Mouse (Mus musculus): ENCODE measurements at regions not wholly inside any gene's neighbourhood (a gene's known extent, or its start where the extent isn't known, plus 50 kb on each side); places are given as distances from the start of the nearest gene placed in this dataset.
A peak's percentile ranks its signal among the peaks of the same experiment; 100 is the strongest.
"Not testable (repeated sequence)": the region's sequence is repeated elsewhere in the genome, so short reads cannot be mapped to it uniquely, and the experiment has no call there.

DNA sequence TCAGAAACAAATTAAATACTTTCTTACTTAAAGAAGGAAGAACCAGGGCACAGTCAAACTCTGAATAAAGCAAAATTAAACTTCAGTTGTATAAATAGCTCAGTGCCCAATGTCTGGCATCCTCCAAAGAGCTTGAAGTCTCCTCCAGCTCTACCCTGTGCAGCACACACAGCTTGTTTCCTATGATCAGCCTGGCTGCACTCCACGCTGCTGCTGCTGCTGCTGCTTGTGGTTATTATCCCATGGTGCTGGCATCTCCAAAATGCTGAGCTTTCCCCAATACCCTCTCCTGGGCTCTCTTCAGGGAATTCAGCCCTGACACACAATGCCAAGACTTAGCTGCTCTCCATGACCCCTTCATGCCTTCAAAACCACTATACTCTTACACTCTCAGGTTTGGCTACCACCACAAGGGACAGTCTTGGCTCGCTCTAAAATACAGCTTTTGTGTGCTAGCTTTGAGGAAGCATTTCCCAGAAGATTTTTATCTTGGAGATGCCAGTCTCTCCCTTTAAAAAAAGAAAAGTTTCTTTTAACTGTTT lies 121.0 kb downstream of the Rab10 start:
- not testable (repeated sequence) for DNase-seq (ENCODE audit: low read depth, low spot score)

DNA sequence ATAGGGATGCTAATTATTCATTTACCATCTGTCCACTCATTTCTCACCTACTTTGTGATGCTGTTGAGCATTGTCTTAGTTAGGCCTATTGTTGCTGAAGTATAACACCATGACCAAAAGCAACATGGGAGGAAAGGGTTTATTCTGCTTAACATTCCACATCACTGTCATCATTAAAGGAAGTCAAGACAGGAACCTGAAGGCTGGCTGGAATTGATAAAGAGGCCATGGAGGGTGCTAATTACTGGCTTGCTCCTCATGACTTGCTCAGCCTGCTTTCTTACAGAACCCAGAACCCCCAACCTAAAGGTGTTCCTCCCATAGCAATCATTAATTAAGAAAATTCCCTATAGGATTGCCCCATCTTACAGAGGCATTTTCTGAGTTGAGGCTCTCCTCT lies 121.6 kb downstream of the Rab10 start:
- DNase-seq (ENCODE audit: low read depth, low spot score): no peak

DNA sequence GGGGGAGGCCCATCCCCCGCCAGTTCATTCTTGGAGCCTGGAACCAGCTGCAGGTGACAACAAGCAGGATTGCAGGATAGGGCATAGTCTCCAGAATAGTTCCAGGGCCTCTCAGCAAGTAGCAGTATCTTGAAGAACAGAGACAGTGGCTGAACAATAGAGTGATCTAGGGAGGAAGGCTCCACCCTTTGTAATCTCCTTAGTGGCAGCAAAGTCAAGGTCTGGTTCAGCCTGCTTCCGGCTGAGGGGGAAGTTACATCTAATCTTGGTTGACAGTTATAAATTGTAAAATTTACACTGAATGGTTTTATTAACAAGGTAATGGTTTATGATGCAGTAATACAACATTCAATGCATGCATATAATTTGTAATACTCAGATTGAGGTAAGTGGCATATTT lies 136.4 kb downstream of the Rab10 start:
- no peak for DNase-seq (ENCODE audit: low read depth, low spot score)

DNA sequence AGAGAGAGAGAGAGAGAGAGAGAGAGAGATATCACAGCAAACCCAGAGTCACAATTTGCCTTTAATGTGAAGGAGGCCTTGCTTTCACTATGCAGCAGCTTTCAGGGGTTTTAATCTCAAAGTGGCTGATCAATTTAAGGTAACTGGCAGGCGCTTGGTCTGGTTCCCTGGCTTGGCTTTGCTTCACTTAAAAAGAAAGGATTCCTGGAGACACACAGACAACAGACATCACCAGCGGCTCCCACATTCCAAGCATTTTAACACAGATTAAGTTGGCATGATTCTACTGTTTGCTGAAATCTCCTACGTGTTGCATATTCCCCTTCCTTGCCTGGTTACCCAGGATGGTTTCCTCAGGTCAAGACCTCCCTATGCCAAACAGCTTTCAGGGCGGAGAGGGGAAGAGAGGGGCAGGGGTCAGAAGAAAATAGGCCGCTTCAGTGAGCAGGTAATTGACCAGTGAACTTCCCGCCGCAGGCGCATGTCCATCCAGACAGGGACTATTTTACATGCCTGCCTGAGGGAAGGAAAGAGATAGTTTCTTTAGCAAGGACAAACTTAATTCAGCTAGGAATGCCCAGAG lies 140.0 kb downstream of the Rab10 start:
- DNase-seq (ENCODE audit: low read depth, low spot score): not testable (repeated sequence)

DNA sequence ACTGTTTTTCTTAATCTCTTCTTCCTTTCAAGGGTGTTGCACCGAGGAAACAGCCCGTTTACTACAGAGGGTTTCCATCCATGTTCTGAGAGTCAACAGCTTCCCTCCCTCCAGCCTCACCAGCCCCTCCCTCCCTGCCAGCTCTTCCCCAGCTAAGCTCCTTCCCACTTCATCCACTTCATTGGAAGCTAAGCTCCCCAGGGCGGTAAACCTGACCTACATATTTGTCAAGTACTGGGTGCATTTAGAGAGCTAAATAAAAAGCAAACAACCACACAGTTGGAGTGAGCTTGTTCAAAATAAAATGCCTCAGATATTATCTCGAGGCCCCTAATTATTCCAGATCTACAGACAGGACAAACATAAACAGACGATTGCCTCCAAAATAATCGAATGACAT lies 148.1 kb downstream of the Rab10 start:
- not testable (repeated sequence) for DNase-seq (ENCODE audit: low read depth, low spot score)

DNA sequence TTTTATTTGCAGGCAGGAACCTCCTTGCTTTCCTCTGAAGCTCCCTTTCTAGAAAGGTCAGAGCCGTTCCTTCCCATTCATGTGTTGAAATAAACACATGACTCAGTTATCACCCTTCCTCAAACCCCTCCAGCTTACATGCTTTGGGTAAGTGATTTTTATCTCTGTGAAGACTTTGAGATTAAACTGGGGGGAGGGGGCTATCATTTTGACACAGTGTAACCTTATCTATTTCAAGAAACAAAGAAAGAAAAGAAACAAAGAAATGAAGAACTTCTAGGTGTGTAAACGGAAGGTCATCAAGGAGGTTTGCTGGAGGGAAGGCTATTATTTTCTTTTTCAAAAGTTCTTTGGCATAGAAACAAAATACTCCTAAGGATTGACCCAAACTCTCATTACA lies 151.0 kb downstream of the Rab10 start:
- DNase-seq (ENCODE audit: low read depth, low spot score): not testable (repeated sequence)

DNA sequence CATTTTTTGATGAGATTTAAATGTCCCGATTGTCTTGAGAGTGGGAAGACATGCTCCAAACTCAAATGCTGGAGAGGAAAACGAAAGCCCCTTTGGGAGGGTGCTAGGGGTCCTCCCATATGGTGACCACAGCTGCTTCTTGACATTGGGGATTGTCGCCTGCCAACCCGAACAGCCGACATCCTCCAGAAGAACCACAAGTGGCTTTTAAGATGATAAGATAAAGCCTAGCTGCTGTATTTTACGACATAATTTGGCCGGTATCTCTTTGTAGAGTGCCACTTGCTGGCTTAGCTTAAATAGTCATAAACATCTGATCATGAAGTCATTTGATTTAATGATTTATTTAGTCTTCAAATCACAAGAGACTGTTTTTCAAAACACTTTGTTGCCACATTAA lies 156.1 kb downstream of the Rab10 start:
- not testable (repeated sequence) for DNase-seq (ENCODE audit: low read depth, low spot score)

DNA sequence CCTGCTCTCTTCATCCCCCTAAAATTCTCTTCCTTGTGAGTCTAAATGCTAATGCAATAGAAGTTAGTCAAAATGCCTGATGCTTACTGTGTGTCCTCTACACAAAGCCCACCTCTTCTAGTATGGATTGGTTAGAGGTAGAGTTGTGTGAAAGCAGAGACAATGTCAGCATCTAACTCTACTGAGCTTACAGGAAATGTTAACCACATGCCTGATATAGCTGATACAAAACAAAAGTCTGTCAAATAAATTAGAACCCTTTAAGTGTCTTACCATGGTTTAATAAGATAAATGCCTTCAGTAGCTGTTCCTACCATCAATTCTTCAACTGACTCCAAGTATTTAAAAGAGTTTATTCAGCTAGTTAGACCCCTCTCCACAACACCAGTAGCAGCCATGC lies 177.2 kb downstream of the Rab10 start:
- DNase-seq (ENCODE audit: low read depth, low spot score): not testable (repeated sequence)

DNA sequence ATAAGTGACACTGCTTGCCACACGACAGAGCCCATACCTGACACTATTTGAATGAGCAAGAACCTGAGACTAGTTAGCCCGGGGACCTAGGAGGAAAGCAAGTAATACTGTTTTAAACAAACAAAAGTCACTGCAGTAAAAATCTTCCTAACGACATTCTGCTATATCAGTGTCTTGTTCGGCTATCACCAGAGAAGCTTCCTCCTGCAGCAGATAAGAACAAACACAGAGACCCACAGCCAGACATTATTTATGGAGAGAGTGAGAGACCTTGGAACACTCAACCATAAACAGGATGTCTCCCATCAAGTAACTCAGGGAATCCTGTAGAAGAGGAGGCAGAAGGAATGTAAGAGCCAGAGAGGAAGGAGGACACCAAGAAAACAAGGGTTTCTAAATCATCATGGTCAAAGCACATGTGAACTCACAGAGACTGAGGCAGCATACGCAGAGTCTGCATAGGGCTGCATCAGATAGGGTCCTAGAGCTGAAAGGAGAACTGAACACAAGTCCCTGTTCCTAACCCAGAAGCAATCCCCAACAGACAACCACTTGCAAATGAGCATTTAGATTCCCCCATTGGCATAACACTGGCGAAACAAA lies 178.5 kb downstream of the Rab10 start:
- DNase-seq (ENCODE audit: low read depth, low spot score): not testable (repeated sequence)

DNA sequence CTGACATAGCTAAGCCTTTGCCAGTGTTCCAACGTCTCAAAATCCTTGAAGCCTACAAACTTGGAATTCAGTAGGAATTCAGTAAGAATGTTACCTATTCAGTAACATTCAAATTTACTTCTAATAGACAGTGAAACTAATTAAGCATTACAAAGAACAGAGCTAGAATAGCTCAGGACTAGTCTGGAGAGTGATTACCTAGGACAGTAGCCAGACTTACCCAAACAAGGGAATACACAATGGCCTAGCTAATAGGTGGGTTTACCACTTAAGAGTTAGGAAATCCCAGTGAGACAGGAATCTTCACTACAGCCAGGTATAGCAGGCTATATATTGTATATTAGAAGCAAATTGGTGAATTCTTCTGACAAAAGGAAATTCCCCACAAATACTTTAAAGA lies 182.4 kb downstream of the Rab10 start:
- DNase-seq (ENCODE audit: low read depth, low spot score): not testable (repeated sequence)

DNA sequence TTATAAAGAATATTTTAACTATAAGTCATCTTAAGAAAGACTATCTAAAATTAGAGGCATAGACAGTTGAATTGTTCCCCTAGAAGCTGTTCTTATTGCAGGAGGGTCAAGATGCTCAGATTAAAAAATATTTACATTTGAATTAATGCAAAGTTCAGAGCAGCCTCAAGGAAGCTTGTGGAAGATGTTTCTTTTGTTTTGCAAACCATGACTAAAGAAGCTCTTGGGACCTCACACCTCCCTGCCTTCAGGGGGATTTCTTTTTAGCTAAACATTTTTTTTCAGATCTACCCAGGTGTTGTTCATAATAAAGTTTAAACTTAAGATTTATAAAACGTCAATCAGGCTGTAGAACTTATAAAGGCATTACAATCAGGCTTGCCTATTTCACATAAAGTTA lies 185.7 kb downstream of the Rab10 start:
- no peak for DNase-seq (ENCODE audit: low read depth, low spot score)

DNA sequence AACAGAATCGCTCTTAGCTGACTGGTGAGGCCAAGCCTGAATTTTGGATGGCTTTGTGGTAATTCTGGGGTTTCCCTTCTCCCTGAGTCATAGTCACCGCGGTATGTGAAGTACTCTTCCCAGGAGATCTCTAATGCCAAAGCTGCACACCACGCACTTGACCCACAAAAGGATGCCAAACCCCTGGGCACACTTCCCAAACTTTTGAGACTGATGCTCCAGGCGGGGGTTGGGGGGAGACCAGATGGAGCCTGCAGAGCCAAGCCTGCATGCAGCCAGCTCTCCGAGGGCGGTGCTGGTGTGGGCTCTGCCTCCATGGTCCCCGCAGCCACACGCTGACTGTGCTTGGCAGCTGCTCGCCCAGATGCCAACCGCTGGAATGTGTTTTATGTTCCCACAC lies 199.2 kb downstream of the Rab10 start:
- DNase-seq (ENCODE audit: low read depth, low spot score): not testable (repeated sequence)

DNA sequence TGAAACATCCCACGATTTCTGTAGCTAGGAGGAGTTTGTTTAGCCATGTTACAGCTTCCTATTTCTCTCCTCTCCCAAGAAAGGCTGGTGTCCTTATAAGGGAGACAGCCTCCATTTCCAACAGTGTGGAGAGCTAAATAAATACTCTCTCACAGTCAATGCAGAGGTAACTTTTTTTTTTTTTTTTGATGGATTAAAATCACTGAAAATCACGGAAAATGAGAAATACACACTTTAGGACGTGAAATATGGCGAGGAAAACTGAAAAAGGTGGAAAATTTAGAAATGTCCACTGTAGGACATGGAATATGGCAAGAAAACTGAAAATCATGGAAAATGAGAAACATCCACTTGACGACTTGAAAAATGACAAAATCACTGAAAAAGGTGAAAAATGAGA lies 200.1 kb downstream of the Rab10 start:
- DNase-seq (ENCODE audit: low read depth, low spot score): peak; percentile 1

DNA sequence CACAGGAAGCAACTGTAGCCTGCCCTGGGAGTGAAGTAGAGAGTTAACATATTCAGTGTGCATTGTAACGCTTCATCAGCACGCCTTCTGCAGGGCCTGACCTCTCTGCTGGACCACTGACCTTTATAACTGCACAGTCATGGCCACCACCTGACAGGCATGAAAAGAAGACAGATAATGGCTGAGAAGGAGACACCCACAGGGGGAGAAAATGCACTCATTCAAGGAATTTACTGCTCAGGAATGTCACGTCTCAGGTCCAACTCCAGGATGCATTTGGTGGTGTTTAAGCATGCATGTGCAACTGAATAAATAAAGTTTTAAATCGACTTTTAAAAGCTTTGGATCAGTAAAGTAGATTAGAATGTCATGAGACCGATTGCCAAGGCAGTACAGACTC lies 207.8 kb downstream of the Rab10 start:
- DNase-seq (ENCODE audit: low read depth, low spot score): not testable (repeated sequence)

DNA sequence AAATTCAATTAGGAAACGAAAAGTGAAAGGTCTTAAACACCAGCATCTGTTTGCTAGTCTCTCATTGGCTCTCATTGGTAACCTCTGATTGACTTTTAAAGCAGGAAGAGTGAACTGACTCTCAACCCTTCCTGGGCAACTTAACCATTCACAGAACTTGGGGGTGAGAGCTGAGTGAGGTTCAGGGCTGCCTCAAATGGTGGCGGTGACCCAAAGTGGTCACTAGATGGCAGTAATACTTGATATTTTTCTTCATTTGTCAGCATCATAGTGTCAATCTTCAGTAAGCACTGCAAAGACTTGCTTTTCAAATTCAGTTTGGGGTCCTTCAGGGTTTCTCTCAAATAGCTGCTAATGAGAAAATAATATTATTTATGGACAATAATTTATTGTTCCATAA lies 211.6 kb downstream of the Rab10 start:
- DNase-seq (ENCODE audit: low read depth, low spot score): not testable (repeated sequence)

DNA sequence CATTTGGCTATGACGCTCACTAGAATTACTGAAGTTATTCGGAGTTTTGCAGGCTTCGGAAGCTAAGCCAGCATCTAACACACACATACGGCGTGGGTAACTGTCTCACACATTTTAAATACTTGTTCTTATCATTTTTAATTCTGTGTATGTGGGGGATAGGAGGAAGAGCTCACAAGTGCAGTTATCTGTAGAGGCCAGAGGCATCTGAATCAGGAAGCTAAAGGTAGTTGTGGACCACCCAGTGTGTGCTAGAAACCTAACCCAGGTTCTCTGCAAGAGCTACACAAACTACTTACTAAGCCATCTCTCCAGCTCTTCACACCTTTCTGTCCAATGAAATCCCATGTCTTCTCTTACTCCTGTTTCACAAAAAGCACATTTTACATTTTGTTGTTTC lies 215.3 kb downstream of the Rab10 start:
- DNase-seq (ENCODE audit: low read depth, low spot score): no peak

DNA sequence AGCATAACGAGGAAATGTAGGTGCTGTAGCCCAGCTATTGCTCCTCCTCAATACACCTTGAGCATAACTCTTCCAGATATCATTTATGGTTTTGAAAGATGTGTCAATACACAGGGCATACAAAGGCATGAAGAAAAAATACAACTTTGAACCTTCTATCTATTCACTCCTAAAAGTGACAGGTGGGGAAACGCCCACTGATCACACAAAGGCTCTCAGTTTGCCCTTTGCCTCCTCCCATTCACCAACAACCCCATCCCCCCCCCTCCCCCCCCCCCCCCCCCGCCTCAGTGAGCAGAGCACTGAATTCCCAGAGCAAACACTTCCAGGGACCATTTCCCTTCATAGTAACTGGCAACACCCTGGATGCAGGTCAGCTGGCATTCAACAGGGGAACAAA lies 216.8 kb downstream of the Rab10 start:
- not testable (repeated sequence) for DNase-seq (ENCODE audit: low read depth, low spot score)

DNA sequence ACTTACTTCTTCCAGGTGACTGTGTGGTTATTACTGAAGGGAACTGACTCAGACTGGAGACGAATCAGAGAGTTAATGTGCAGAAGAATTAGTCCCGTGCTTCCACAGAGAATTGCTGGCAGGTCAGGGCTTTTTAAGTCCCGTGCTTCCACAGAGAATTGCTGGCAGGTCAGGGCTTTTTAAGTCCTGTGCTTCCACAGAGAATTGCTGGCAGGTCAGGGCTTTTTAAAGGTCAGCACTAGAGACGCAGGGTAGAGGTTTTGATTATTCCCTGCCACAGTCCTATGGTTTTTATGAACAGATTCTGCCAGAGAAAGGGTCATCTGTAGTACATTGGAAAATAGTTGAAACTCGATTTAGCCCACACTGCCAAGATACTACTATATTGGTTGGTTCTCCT lies 260.2 kb downstream of the Rab10 start:
- not testable (repeated sequence) for DNase-seq (ENCODE audit: low read depth, low spot score)

DNA sequence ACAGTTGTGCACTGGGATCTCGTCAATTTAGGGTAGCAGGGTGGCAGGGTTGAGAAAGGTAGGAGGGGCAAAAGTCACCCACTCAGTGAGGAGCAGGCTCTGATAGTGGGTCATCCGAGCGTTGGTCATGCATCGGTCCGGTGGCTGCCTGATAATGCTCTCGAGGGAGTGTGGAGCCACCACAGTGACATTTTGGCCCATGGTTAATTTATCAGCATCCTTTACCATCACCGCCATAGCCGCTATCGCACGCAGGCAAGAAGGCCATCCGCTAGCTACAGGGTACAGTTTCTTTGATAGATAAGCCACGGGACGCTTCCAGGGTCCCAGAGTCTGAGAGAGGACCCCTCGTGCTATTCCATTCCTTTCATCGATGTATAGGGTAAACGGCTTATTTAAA lies 291.3 kb downstream of the Rab10 start:
- DNase-seq (ENCODE audit: low read depth, low spot score): not testable (repeated sequence)

DNA sequence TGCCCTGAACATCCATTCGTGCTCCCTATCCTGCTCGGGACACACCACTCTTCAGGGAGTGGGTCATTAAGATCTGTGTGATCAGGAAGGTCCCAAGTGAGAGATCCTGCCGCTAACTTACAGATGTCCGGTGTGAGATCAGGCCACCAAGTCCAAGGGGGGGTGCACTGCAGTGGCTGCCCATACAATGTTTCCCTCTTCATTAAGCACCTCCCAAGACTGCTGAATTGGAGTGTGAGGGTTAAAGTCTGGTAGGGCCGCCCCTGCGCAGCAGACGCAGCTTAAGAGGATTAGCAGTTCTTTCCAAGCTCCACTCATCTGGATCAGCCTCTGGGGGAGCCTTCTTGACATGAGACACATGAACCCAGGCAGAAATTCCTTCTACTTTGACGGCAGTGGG lies 293.0 kb downstream of the Rab10 start:
- not testable (repeated sequence) for DNase-seq (ENCODE audit: low read depth, low spot score)
